Mouse (Mus musculus) intestine, embryonic 14.5 days (tissue): ENCODE measurements around the gene Hhex. TPM values are rescaled to one million over a fixed set of nuclear protein-coding genes. Genes with fewer than 3 reads are reported as not detected.

Experiments used
- ATAC-seq: fragments of 200-750 bp; cut with Nextera tagmentation; replicated peaks from 2 replicates; pipeline ENCODE4 v1.8.0; 2017; ENCODE audit warnings: low read depth, moderate number of reproducible peaks, moderate TSS enrichment, moderate library complexity; ENCODE audit not compliant: low FRiP score, low TSS enrichment
- DNase-seq: peaks from one replicate; pipeline ENCODE4 v3.0.0-alpha.2; 2018; ENCODE audit warnings: low spot score
- H3K27ac ChIP-seq: fragments of 300-500 bp; sonication (generic); 2 replicates; pipeline ENCODE4 v1.5.1; 2014; ENCODE audit warnings: low read depth, mild to moderate bottlenecking, control low read depth
- H3K27me3 ChIP-seq: fragments of 300-500 bp; sonication (generic); replicated peaks from 2 replicates; pipeline ENCODE4 v1.6.1; 2014; ENCODE audit warnings: low read length, control low read depth; ENCODE audit not compliant: control insufficient read depth, insufficient read depth
- H3K36me3 ChIP-seq: fragments of 300-500 bp; sonication (generic); 2 replicates; pipeline ENCODE4 v1.6.1; 2014; ENCODE audit warnings: low read length, control low read depth; ENCODE audit not compliant: control insufficient read depth, insufficient read depth
- H3K4me1 ChIP-seq: fragments of 300-500 bp; sonication (generic); replicated peaks from 2 replicates; pipeline ENCODE4 v1.6.1; 2014; ENCODE audit warnings: low read length, control low read depth, mixed read lengths; ENCODE audit not compliant: control insufficient read depth, insufficient read depth
- H3K4me2 ChIP-seq: fragments of 300-500 bp; sonication (generic); 2 replicates; pipeline ENCODE4 v1.6.1; 2014; ENCODE audit warnings: low read length
- H3K4me3 ChIP-seq: fragments of 300-500 bp; sonication (generic); 2 replicates; pipeline ENCODE4 v1.5.1; 2014; ENCODE audit warnings: low read depth, low read length, control low read depth, mixed read lengths
- H3K9ac ChIP-seq: fragments of 300-500 bp; sonication (generic); 2 replicates; pipeline ENCODE4 v1.6.1; 2014; ENCODE audit warnings: mild to moderate bottlenecking, low read length
- H3K9me3 ChIP-seq: fragments of 300-500 bp; sonication (generic); 2 replicates; pipeline ENCODE4 v1.6.1; 2016; ENCODE audit warnings: low read length, control low read depth; ENCODE audit not compliant: control insufficient read depth
- WGBS: fragments of 180-500 bp; shearing (Covaris S2); extraction: QIAGEN DNeasy Blood & Tissue Kit; methylation state at CpG from one replicate; pipeline ENCODE4 v1.1.7; 2014; 5-methylcytosine and 5-hydroxymethylcytosine counted together
- polyA plus RNA-seq: library from polyadenylated mRNA; unstranded; fragments of >200 nt; fragmentation: Nextera tagmentation; extraction: Ambion mirVana; gene quantifications from 2 replicates; pipeline ENCODE4 v1.2.1, GENCODE M21; 2014

Hhex gene
- polyA plus RNA-seq, 1 experiment from 2014 or later = 9.6 TPM

GRCm38 (mm10) chr19:37466403-37466802, 31.8 kb downstream of the Hhex start:
- H3K27ac ChIP-seq = no peak overlapping the region
- no peak overlapping the region for H3K4me3 ChIP-seq
- ATAC-seq = no peak
- H3K36me3 ChIP-seq = no peaks in the 10 kb centered on the region
- 82% methylated on average over 3 of the region's 3 CpGs for WGBS
- no peak for DNase-seq
- no peaks in the 10 kb centered on the region for H3K27me3 ChIP-seq
- H3K4me1 ChIP-seq = no peaks in the 10 kb centered on the region
- no peak overlapping the region for H3K9ac ChIP-seq
- no peak overlapping the region for H3K4me2 ChIP-seq
- H3K9me3 ChIP-seq = no peaks in the 10 kb centered on the region

GRCm38 (mm10) chr19:37466978-37467377, 32.4 kb downstream of the Hhex start:
- Histone ChIP-seq H3K36me3 (no peaks in the 10 kb centered on the region), H3K9me3 (no peaks in the 10 kb centered on the region), H3K4me3 (no peak overlapping the region), H3K27me3 (no peaks in the 10 kb centered on the region), H3K27ac (no peak overlapping the region), H3K9ac (no peak overlapping the region), H3K4me1 (no peaks in the 10 kb centered on the region), H3K4me2 (no peak overlapping the region)
- 84% methylated on average over 5 of the region's 5 CpGs for WGBS
- ATAC-seq (no peak), DNase-seq (no peak)

GRCm38 (mm10) chr19:37468841-37469566, 34.4 kb downstream of the Hhex start:
- H3K4me1 ChIP-seq = no peaks in the 10 kb centered on the region
- no peak overlapping the region for H3K4me3 ChIP-seq
- 64% methylated on average over 6 of the region's 6 CpGs for WGBS
- H3K36me3 ChIP-seq = no peaks in the 10 kb centered on the region
- no peak for DNase-seq
- no peaks in the 10 kb centered on the region for H3K27me3 ChIP-seq
- no peaks in the 10 kb centered on the region for H3K9me3 ChIP-seq
- ATAC-seq = no peak
- no peak overlapping the region for H3K27ac ChIP-seq
- H3K9ac ChIP-seq = no peak overlapping the region
- H3K4me2 ChIP-seq = no peak overlapping the region

GRCm38 (mm10) chr19:37471680-37472079, 37.1 kb downstream of the Hhex start:
- no peaks in the 10 kb centered on the region for H3K36me3 ChIP-seq
- DNase-seq (no peak), ATAC-seq (no peak)
- H3K4me1 ChIP-seq = no peaks in the 10 kb centered on the region
- no peak overlapping the region for H3K4me2 ChIP-seq
- 76% methylated on average over 4 of the region's 4 CpGs for WGBS
- no peaks in the 10 kb centered on the region for H3K9me3 ChIP-seq
- H3K27ac ChIP-seq = no peak overlapping the region
- H3K4me3 ChIP-seq = no peak overlapping the region
- H3K9ac ChIP-seq = no peak overlapping the region
- no peaks in the 10 kb centered on the region for H3K27me3 ChIP-seq

GRCm38 (mm10) chr19:37472589-37472988, 38.0 kb downstream of the Hhex start:
- Histone ChIP-seq H3K4me2 (no peak overlapping the region), H3K9me3 (no peaks in the 10 kb centered on the region), H3K4me3 (no peak overlapping the region), H3K36me3 (no peaks in the 10 kb centered on the region), H3K27me3 (no peaks in the 10 kb centered on the region), H3K4me1 (no peaks in the 10 kb centered on the region), H3K9ac (no peak overlapping the region), H3K27ac (no peak overlapping the region)
- 74% methylated on average over 3 of the region's 3 CpGs for WGBS
- no peak for ATAC-seq
- no peak for DNase-seq

- 34% methylated on average over 8 of the region's 8 CpGs for WGBS
- H3K4me1 ChIP-seq = peaks cover 3% of the 10 kb centered on the region; the same call in 1 of the 2 replicates
- no peaks in the 10 kb centered on the region for H3K27me3 ChIP-seq
- H3K4me3 ChIP-seq = no peak overlapping the region
- no peak overlapping the region for H3K27ac ChIP-seq
- DNase-seq = peak; percentile 59
- no peaks in the 10 kb centered on the region for H3K9me3 ChIP-seq
- no peak overlapping the region for H3K9ac ChIP-seq
- no peaks in the 10 kb centered on the region for H3K36me3 ChIP-seq
- no peak overlapping the region for H3K4me2 ChIP-seq
- no peak for ATAC-seq
These were observed 47.1 kb downstream of the Hhex start for GRCm38 (mm10) chr19:37481704-37482103.

- Histone ChIP-seq H3K9me3 (no peaks in the 10 kb centered on the region), H3K4me1 (peaks cover 3% of the 10 kb centered on the region; the same call in 1 of the 2 replicates), H3K27me3 (no peaks in the 10 kb centered on the region), H3K27ac (no peak overlapping the region), H3K4me2 (no peak overlapping the region), H3K4me3 (no peak overlapping the region), H3K9ac (no peak overlapping the region), H3K36me3 (no peaks in the 10 kb centered on the region)
- ATAC-seq = no peak
- DNase-seq = no peak
- 74% methylated on average over 14 of the region's 14 CpGs for WGBS
These were observed 48.1 kb downstream of the Hhex start for GRCm38 (mm10) chr19:37482556-37483187.

- H3K36me3 ChIP-seq = no peaks in the 10 kb centered on the region
- ATAC-seq (no peak), DNase-seq (no peak)
- H3K4me2 ChIP-seq = no peak overlapping the region
- H3K4me3 ChIP-seq = no peak overlapping the region
- no peaks in the 10 kb centered on the region for H3K9me3 ChIP-seq
- peaks cover 3% of the 10 kb centered on the region; the same call in 1 of the 2 replicates for H3K4me1 ChIP-seq
- H3K27ac ChIP-seq = no peak overlapping the region
- 68% methylated on average over 6 of the region's 6 CpGs for WGBS
- H3K9ac ChIP-seq = no peak overlapping the region
- no peaks in the 10 kb centered on the region for H3K27me3 ChIP-seq
These were observed 50.2 kb downstream of the Hhex start for GRCm38 (mm10) chr19:37484787-37485186.

- Histone ChIP-seq H3K27ac (no peak overlapping the region), H3K9me3 (no peaks in the 10 kb centered on the region), H3K9ac (no peak overlapping the region), H3K36me3 (no peaks in the 10 kb centered on the region), H3K4me3 (no peak overlapping the region), H3K27me3 (no peaks in the 10 kb centered on the region), H3K4me1 (peaks cover 2% of the 10 kb centered on the region; the same call in 1 of the 2 replicates), H3K4me2 (no peak overlapping the region)
- no peak for DNase-seq
- WGBS = 85% methylated on average over 6 of the region's 6 CpGs
- ATAC-seq = no peak
These were observed 52.2 kb downstream of the Hhex start for GRCm38 (mm10) chr19:37486801-37487200.
